Mouse (Mus musculus) urinary bladder, postnatal 14 days (tissue): Measurements from ENCODE around the gene Pycard.
"Not testable (repeated sequence)": the region's sequence is repeated elsewhere in the genome, so short reads cannot be mapped to it uniquely, and the experiment has no call there.

Experiments
- DNase-seq: peaks from one replicate; pipeline ENCODE4 v3.0.0; 2021; ENCODE audit warnings: low spot score

Pycard gene

GRCm38 (mm10) chr7:127993341-127993977 is at the start of gene Pycard:
Gene Pycard (minus strand): TSS chr7:127993867.
- DNase-seq: peak; percentile 65

DNA sequence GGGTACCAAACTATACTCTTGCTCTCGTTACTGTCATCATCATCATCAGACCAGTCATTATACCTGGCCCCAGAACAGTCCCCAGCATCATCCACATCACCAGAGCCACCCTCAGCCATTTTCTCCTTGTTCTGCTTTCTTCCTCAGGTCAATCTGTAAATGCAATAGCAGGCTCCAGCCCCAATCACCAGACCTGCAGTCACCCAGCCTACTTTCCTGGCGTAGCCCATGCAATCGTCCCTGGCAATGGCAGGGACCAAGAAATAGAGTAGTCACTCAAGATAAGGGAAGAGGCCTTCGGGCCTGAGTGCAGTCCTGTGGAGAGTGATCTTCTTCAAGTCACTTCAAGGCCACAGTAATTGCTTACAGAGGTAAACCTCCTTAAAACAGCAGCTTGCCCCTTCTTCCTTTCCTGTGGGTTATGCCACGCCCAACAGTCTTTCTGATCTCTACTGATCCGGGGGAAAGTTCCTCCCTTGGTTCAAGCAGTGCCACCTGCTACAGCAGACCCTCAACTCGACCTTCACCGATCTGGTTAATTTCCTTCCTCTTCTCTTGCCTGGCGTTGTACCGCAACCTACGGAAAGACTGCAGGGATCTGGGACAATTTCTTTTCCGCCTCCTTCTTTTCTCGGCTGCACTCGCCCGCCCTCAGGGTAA is 48.6 kb upstream of the Pycard start:
- not testable (repeated sequence) for DNase-seq

GRCm38 (mm10) chr7:128033616-128034015 is 39.9 kb upstream of the Pycard start:
- no peak for DNase-seq

DNA sequence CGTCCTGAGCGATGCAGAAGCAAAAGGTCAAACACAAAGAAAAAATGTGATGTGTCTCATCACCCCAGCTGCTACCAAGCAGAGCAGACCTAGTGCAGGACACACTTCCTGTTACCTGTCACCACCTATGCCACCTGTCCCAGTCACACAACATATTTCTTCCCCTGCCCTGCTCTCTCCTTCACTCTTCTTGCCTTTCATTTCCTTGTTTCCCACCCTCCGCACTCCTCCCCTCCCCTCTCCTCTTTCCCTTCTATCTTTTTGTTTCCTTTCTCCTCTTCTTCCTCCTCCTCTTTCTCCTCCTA is 39.3 kb upstream of the Pycard start:
- DNase-seq: no peak

GRCm38 (mm10) chr7:128032290-128032988 is 38.8 kb upstream of the Pycard start:
- DNase-seq: no peak

- DNase-seq: peak; percentile 30
Measured at GRCm38 (mm10) chr7:128031403-128031976, 37.8 kb upstream of the Pycard start.

GRCm38 (mm10) chr7:128025381-128025780 is 31.7 kb upstream of the Pycard start:
- DNase-seq: peak; percentile 52

DNA sequence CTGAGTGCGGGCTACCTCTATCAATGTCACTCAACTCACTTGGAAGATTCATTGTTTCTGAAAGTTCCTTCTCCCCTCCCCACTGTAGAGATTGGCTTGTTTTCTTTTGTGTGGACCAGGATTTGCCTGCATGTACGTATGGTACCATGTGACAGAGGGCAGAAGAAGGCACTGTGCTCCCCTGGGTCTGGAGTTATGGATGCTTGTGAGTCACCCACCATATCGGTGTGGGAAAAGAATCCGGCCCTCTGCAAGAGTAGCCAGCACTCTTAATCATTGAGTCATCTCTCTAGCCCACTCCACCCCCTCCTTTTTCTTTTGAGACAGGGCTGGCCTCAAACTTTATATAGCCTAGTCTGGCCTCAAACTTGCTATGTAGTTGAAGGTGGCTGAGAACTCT is 31.3 kb upstream of the Pycard start:
- no peak for DNase-seq

DNA sequence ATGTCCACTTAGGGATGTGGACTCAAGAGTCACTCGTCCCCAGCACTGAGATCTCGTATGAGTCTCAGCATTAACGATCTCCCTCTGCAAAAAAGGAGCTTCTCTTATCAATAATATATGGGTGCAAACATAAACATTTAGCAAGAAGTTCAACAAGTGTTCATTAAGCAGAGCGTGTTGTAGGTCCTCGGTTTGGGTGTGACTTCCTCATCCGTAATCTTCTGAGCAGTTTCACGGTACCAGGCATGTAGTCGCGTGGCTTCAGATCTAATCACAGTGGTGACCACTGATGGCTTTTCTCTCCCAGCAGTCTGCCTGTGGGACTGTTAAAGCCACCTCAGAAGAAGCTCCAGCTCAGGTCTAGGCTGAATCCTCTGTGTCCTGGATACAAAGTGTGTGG is 30.7 kb upstream of the Pycard start:
- DNase-seq: no peak

DNA sequence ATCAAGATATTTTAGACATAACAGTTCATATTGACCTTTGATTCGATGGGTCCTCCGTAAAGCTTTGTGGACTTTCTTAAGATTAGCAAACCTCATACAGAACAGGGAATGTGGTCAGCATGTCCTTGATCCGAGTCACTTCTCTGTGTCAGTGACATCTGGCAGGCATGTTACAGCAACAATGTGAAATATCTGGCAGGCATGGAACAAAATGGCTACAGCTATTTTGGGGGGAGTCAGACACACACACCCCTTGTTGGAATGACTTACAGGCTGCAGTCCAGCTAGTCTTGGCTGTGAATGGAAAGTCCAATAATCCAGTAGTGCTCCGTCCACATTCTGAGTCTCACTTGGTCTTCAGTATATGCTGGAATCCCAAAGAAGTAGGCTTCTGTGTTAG is 29.9 kb upstream of the Pycard start:
- DNase-seq: no peak

DNA sequence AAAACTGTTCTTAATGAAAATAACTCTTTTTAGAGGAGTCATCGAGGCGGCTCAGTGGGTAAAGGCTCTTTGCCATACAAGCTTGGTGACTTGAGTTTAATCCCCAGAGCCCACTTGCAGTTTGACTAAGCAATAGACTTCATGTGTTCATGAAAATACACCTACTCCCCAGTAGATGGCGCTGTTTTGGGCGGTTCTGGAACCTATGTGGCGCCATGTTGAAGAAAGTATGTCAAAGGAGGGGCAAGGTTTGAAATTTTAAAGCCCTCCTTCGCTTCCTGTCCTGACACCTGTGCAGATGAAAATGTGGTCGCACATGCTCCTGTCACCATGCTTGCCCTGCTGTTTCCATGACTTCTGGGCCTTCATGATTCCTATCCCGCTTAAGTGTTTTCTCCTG is 29.3 kb upstream of the Pycard start:
- no peak for DNase-seq

DNA sequence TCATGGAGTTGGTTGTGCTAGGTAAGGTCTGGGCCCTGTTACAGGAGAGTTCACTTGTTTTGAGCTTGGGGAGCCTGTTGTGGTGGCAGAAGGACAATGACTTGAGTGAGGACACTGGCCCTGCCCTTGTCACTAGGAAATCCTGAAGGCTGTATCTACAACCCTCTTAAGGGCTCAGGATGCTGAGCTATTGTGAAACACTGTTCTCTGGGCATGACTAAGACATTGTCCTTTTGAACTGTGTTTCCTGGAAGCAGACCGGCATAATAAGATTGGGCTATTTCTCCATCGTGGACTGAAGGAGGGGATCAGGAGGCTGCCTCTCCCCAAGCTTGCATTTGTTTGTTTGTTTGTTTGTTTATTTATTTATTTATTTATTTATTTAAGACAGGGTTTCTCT is 25.5 kb upstream of the Pycard start:
- DNase-seq: no peak

- DNase-seq: no peak
Measured at GRCm38 (mm10) chr7:128018275-128018674, 24.6 kb upstream of the Pycard start.

DNA sequence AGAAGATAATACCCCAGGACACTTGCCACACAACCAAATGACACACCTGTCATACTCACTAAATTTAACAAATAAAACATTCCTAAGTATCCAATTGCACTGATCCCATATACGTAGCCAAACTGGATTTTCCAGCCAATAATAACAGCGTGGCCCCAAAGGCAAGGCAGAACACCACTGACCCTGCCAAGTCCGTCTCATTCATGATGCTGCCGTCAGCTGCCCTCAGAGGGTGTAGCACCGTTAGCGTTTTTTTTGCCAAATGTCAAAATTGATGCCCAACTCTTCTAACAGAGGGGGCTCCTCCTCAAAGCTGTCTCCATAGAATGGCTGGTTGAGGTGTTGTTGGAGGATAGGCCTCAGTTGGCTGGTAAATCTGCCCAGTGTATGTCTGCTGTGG is 23.0 kb upstream of the Pycard start:
- DNase-seq: no peak

GRCm38 (mm10) chr7:128016134-128016533 is 22.5 kb upstream of the Pycard start:
- DNase-seq: not testable (repeated sequence)

- DNase-seq: no peak
Measured at GRCm38 (mm10) chr7:128013116-128013515, 19.4 kb upstream of the Pycard start.

DNA sequence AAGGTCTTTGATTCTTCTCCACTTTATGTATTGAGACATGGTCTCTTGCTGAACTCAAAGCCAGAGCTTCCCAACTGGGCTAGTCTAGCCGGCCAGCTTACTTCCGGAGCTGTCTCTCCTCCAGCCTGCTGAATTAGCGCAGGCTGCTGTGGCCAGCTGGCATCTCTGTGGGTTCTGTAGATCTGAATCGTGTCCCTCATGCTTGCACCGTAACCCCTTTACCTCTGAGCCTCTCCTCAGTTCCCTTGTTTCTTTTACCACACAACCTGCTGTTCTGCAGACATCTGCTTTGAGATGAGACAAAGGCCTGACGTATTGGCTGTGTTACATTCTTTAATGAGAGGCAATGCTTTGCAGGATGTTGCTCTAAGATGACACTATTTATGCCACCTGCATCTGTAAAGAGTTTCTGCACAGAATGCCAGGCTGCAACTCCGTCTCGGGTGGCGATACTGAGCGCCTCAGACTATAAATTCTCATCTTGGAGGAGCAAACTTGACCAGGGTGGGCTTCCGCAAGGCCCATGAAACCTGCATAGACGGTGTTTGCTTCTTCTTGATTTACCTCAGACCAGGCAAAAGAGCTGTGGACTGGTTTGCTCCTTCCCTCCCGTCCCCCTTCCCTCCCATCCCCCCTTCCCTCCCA is 18.6 kb upstream of the Pycard start:
- DNase-seq: no peak

DNA sequence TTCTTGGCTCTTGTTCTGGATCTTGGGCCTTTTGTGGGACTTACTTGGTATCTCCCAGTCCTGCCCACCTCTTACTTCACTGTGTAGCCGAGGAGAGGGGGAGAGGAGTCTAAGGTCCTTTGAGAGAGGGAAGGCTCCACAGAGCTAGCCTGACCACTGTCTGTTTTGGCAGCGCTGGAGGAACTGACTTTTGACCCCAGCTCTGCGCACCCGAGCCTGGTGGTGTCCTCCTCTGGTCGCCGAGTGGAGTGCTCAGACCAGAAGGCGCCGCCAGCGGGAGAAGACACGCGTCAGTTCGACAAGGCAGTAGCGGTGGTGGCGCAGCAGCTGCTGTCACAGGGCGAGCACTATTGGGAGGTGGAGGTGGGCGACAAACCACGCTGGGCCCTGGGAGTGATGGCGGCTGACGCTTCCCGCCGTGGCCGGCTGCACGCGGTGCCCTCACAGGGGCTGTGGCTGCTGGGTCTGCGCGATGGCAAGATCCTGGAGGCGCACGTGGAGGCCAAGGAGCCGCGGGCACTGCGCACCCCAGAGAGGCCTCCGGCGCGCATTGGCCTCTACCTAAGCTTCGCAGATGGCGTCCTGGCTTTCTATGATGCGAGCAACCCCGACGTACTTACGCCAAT is 16.2 kb upstream of the Pycard start:
- no peak for DNase-seq

DNA sequence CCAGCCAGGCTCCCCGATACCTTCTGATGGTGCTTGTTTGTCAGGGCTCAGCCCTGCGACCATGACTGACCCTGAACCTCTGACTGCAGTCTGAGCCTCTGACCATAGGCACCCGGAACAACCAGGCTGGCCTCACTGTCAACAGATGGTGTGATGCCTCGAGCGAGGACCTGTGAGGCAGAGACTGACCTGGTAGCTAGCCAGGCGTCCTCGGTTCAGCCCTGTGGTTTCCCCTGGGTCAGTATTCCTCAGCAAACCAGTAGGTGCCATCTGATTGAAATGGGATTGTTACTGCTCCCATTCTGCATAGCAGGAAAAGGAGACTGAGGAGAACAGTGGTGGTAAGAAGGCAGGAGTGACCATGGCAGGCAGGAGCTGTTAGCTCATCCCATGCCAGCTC is 12.5 kb upstream of the Pycard start:
- DNase-seq: no peak

- peak; percentile 88 for DNase-seq
Measured at GRCm38 (mm10) chr7:128004487-128005362, 11.1 kb upstream of the Pycard start.

DNA sequence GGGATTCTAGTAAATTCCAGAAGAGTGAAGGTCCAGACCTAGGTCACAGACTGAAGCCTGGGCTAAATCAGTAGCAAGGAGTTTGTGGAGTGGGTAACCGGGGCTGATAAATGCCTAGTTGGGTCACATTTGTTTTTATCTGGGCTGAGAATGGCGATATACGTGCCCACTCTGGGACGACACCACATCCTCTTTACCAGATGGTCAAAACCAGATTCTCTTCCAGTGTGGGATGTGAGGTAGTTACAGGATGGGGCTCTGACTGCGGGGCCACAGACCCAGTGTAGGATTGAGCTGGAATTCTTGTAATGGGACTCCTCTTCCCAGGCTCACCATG is 10.5 kb upstream of the Pycard start:
- no peak for DNase-seq
